Comparison of ENCODE assay signal across 9 mouse cellular contexts in the genomic region with DNA sequence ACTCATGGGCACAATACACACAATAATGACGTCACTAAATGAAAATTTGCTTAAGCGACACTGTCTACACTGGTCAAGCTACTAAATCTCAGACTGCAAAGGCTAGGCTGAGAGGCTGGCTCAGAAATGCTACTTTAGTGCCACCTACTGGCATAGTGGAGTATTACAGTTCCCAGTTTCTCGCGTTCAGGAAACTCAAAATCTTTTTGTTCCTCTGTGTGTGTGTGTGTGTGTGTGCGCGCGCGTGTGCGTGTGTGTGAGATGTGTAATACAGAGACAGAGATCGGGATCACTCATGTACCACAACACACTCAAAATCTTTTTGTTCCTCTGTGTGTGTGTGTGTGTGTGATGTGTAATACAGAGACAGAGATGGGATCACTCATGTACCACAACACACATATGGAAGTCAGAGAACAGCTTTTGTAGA. TPM values are rescaled to one million over a fixed set of nuclear protein-coding genes. Genes with fewer than 3 reads are reported as not detected.
A peak's percentile ranks its signal among the peaks of the same experiment; 100 is the strongest.
DNase-seq lines count a peak whose midpoint lies in the region; ATAC-seq and TF ChIP-seq lines count a peak whose summit lies in the region.
"Had no signal": no experiment of that assay in that cellular context is flagged by ENCODE, and none has a peak within 500 bp of the region (broad histone marks: within the 10 kb centered on the region; RNA-seq: fewer than 3 reads in every experiment).

No protein-coding gene starts in this region.

- H3K4me1 ChIP-seq in heart, postnatal 0 days (ENCODE audit: control insufficient read depth, insufficient read depth) = no peaks in the 10 kb centered on the region
- H3K4me1 ChIP-seq in lung, embryonic 16.5 days (replicated peaks; ENCODE audit: control insufficient read depth, insufficient read depth, low read length) = no peaks in the 10 kb centered on the region
- H3K4me1 ChIP-seq: heart, embryonic 15.5 days had no signal

- ATAC-seq in heart, postnatal 0 days (ENCODE audit: insufficient read depth, low read depth) = peak; percentile 76
- ATAC-seq in lung, embryonic 16.5 days (ENCODE audit: low read depth) = peak; percentile 80

- H3K4me2 ChIP-seq in heart, postnatal 0 days (ENCODE audit: low read depth, low read length) = no peak overlapping the region
- H3K4me2 ChIP-seq in lung, embryonic 16.5 days (ENCODE audit: low read depth, low read length) = no peak overlapping the region
- H3K4me2 ChIP-seq: heart, embryonic 15.5 days had no signal

- peaks cover 17% of the 10 kb centered on the region; the same call in 1 of the 2 replicates for H3K36me3 ChIP-seq in heart, postnatal 0 days (replicated peaks; ENCODE audit: control insufficient read depth, insufficient read depth, low read length)
- H3K36me3 ChIP-seq in lung, embryonic 16.5 days (ENCODE audit: control insufficient read depth, insufficient read depth, low read length) = peaks cover 5% of the 10 kb centered on the region; the same call in 1 of the 2 replicates

- H3K4me3 ChIP-seq in heart, postnatal 0 days (ENCODE audit: low read depth, low read length) = no peak overlapping the region
- H3K4me3 ChIP-seq in lung, embryonic 16.5 days (ENCODE audit: low read length) = no peak overlapping the region
- H3K4me3 ChIP-seq: heart, embryonic 15.5 days had no signal

- no peak for TF ChIP-seq EP300 in heart, postnatal 0 days (IDR thresholded peaks at IDR 0.05; ENCODE audit: low read depth)

- DNase-seq in CD4-positive, CD25-positive, alpha-beta regulatory T cell, adult 2 months (ENCODE audit: low read depth, low spot score) = peak; percentile 81
- peak; percentile 57 for DNase-seq in T-cell, adult 2 months (ENCODE audit: low spot score)
- peak; percentile 93 for DNase-seq in embryo, embryonic 10.5 days (ENCODE audit: low spot score)
- peak; percentile 76 for DNase-seq in heart, postnatal 0 days (ENCODE audit: low spot score)
- DNase-seq in kidney, postnatal 14 days = peak; percentile 73
- DNase-seq in retina, adult 2 months (ENCODE audit: low read depth, low spot score) = peak; percentile 42
- DNase-seq in urinary bladder, postnatal 36 days (ENCODE audit: low spot score in 2 of 2) = peak; percentile 38 to 46

- H3K27me3 ChIP-seq in heart, postnatal 0 days (ENCODE audit: control insufficient read depth, insufficient read depth, low read length) = no peaks in the 10 kb centered on the region
- H3K27me3 ChIP-seq in lung, embryonic 16.5 days (ENCODE audit: control insufficient read depth, insufficient read depth, low read depth, low read length) = no peaks in the 10 kb centered on the region
- H3K27me3 ChIP-seq: heart, embryonic 15.5 days had no signal

- peak; percentile 90 for TF ChIP-seq CTCF in heart, postnatal 0 days (IDR thresholded peaks at IDR 0.05; ENCODE audit: low read depth)

- H3K9ac ChIP-seq in heart, postnatal 0 days (replicated peaks; ENCODE audit: low read depth, low read length) = no peak overlapping the region
- no peak overlapping the region for H3K9ac ChIP-seq in lung, embryonic 16.5 days (ENCODE audit: low read length)
- H3K9ac ChIP-seq: heart, embryonic 15.5 days had no signal

- H3K27ac ChIP-seq in heart, postnatal 0 days (ENCODE audit: low read depth) = no peak overlapping the region
- no peak overlapping the region for H3K27ac ChIP-seq in lung, embryonic 16.5 days (ENCODE audit: low read length)
- H3K27ac ChIP-seq: heart, embryonic 15.5 days had no signal

- H3K9me3 ChIP-seq in heart, postnatal 0 days (replicated peaks; ENCODE audit: control insufficient read depth, low read length) = no peaks in the 10 kb centered on the region
- no peaks in the 10 kb centered on the region for H3K9me3 ChIP-seq in lung, embryonic 16.5 days (ENCODE audit: control insufficient read depth, low read length)
- H3K9me3 ChIP-seq: heart, embryonic 15.5 days had no signal

- 8% methylated on average over 10 of the region's 10 CpGs for WGBS in heart, postnatal 0 days
- 5% methylated on average over 10 of the region's 10 CpGs for whole genome bisulfite sequencing in lung, embryonic 16.5 days

RNA-seq across cellular contexts. Expression of a gene that starts 33.5 kb away (rescaled TPM):
- total RNA-seq in heart, postnatal 0 days (2014; rRNA removed; ENCODE audit: low replicate concordance) = 28.7 and 43.3 TPM in 2 replicates
- polyA plus RNA-seq in heart, postnatal 0 days (2015; fragmentation: Nextera tagmentation; extraction: Ambion mirVana) = 48.1 and 52.4 TPM in 2 replicates
- polyA plus RNA-seq in lung, embryonic 16.5 days (2015; fragmentation: Nextera tagmentation; extraction: Ambion mirVana) = 87.7 and 97.8 TPM in 2 replicates

RNA-seq across cellular contexts. Expression of a gene that starts 34.4 kb away (rescaled TPM):
- total RNA-seq in heart, postnatal 0 days (2014; rRNA removed; ENCODE audit: low replicate concordance) = 0.93 and 1.1 TPM in 2 replicates
- polyA plus RNA-seq in heart, postnatal 0 days (2015; fragmentation: Nextera tagmentation; extraction: Ambion mirVana) = 0.37 and 0.70 TPM in 2 replicates
- polyA plus RNA-seq in lung, embryonic 16.5 days (2015; fragmentation: Nextera tagmentation; extraction: Ambion mirVana) = 0.04 and 0.15 TPM in 2 replicates

Comparison
In these comparisons a context has a peak if more than half of its experiments do, and no peak if none do; other contexts are left out.
1. DNase-seq: peak in every context shown above with its lines; median percentile 93 in embryo, embryonic 10.5 days; 81 in CD4-positive, CD25-positive, alpha-beta regulatory T cell, adult 2 months; 76 in heart, postnatal 0 days; 73 in kidney, postnatal 14 days; 57 in T-cell, adult 2 months; 42 in retina, adult 2 months; 42 in urinary bladder, postnatal 36 days.